ENCODE assay signal across 22 mouse cellular contexts in the genomic region with DNA sequence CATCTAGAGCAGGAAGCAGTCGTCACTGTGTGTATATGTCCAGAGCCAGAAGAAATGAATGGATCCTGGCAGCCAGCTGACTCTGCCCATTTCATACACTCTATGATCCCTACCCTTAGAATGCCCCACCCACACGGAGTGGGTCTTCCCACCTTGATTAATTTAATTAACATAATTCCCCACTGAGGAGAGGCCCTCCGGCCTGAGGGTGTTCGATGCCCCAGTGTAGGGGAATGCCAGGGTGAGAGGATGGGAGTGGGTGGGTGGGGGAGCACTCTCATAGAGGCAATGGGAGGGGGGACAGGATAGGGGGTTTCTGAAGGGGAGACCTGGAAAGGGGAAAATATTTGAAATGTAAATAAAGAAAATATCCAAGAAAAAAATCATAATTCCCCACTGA.
DNase-seq lines count a peak whose midpoint lies in the region; ATAC-seq and TF ChIP-seq lines count a peak whose summit lies in the region.
"Had no signal": no experiment of that assay in that cellular context is flagged by ENCODE, and none has a peak within 500 bp of the region (broad histone marks: within the 10 kb centered on the region; RNA-seq: fewer than 3 reads in every experiment).

No protein-coding gene starts in this region.

- H3K27me3 ChIP-seq in heart, embryonic 13.5 days (replicated peaks) = no peaks in the 10 kb centered on the region
- no peaks in the 10 kb centered on the region for H3K27me3 ChIP-seq in hindbrain, postnatal 0 days (ENCODE audit: insufficient read depth, low read length)
- H3K27me3 ChIP-seq in hindbrain, embryonic 16.5 days (replicated peaks; ENCODE audit: control insufficient read depth, insufficient read depth, low read length) = no peaks in the 10 kb centered on the region
- H3K27me3 ChIP-seq in midbrain, embryonic 14.5 days (ENCODE audit: control insufficient read depth, insufficient read depth, low read length) = no peaks in the 10 kb centered on the region
- H3K27me3 ChIP-seq in midbrain, embryonic 16.5 days (ENCODE audit: control insufficient read depth, insufficient read depth, low read depth, low read length) = no peaks in the 10 kb centered on the region
- H3K27me3 ChIP-seq: embryonic facial prominence, embryonic 12.5 days; embryonic facial prominence, embryonic 15.5 days; heart, embryonic 12.5 days; intestine, embryonic 15.5 days had no signal

- intact Hi-C loops in heart, postnatal 36 days (cut with DNase I) = no loop called here

- WGBS in heart, embryonic 13.5 days = 67% methylated on average over 4 of the region's 4 CpGs
- WGBS in hindbrain, postnatal 0 days = 84% methylated on average over 4 of the region's 4 CpGs
- 84% methylated on average over 4 of the region's 4 CpGs for WGBS in hindbrain, embryonic 16.5 days
- WGBS in midbrain, embryonic 14.5 days = 94% methylated on average over 4 of the region's 4 CpGs
- WGBS in midbrain, embryonic 16.5 days = 89% methylated on average over 4 of the region's 4 CpGs

- ATAC-seq in heart, embryonic 13.5 days (ENCODE audit: extremely low read depth, insufficient number of reproducible peaks, low FRiP score, low TSS enrichment) = peak; percentile 25; the same call in 1 of the 2 replicates
- ATAC-seq in hindbrain, postnatal 0 days = peak; percentile 27; the same call in 1 of the 2 replicates
- no peak for ATAC-seq in hindbrain, embryonic 16.5 days
- peak; percentile 75 for ATAC-seq in midbrain, embryonic 14.5 days (ENCODE audit: low FRiP score, low TSS enrichment)
- ATAC-seq in midbrain, embryonic 16.5 days = no peak
- ATAC-seq: CD4-positive, CD25-positive, alpha-beta regulatory T cell, adult 4 months; forebrain, embryonic 14.5 days; intestine, embryonic 15.5 days had no signal

- no peaks in the 10 kb centered on the region for H3K4me1 ChIP-seq in heart, embryonic 13.5 days
- H3K4me1 ChIP-seq in hindbrain, postnatal 0 days (ENCODE audit: insufficient read depth, low read length) = no peaks in the 10 kb centered on the region
- H3K4me1 ChIP-seq in hindbrain, embryonic 16.5 days (ENCODE audit: control insufficient read depth, insufficient read depth, low read depth, low read length) = no peaks in the 10 kb centered on the region
- H3K4me1 ChIP-seq in midbrain, embryonic 14.5 days (ENCODE audit: control insufficient read depth, insufficient read depth, low read length) = no peaks in the 10 kb centered on the region
- H3K4me1 ChIP-seq in midbrain, embryonic 16.5 days (ENCODE audit: control insufficient read depth, insufficient read depth, low read length) = no peaks in the 10 kb centered on the region
- H3K4me1 ChIP-seq: embryonic facial prominence, embryonic 12.5 days; embryonic facial prominence, embryonic 15.5 days; heart, embryonic 12.5 days; intestine, embryonic 15.5 days had no signal

- H3K4me2 ChIP-seq in heart, embryonic 13.5 days = no peak overlapping the region
- H3K4me2 ChIP-seq in hindbrain, postnatal 0 days (ENCODE audit: low read depth, low read length) = no peak overlapping the region
- no peak overlapping the region for H3K4me2 ChIP-seq in hindbrain, embryonic 16.5 days (ENCODE audit: low read length)
- H3K4me2 ChIP-seq in midbrain, embryonic 14.5 days (ENCODE audit: low read length) = no peak overlapping the region
- H3K4me2 ChIP-seq in midbrain, embryonic 16.5 days (ENCODE audit: low read length) = no peak overlapping the region
- H3K4me2 ChIP-seq: embryonic facial prominence, embryonic 12.5 days; embryonic facial prominence, embryonic 15.5 days; heart, embryonic 12.5 days; intestine, embryonic 15.5 days had no signal

- H3K27ac ChIP-seq in heart, embryonic 13.5 days (replicated peaks) = no peak overlapping the region
- H3K27ac ChIP-seq in hindbrain, postnatal 0 days = no peak overlapping the region
- no peak overlapping the region for H3K27ac ChIP-seq in hindbrain, embryonic 16.5 days (ENCODE audit: low read depth, low read length)
- no peak overlapping the region for H3K27ac ChIP-seq in midbrain, embryonic 14.5 days (replicated peaks; ENCODE audit: low read depth, low read length)
- H3K27ac ChIP-seq in midbrain, embryonic 16.5 days (ENCODE audit: low read length) = no peak overlapping the region
- H3K27ac ChIP-seq: embryonic facial prominence, embryonic 12.5 days; embryonic facial prominence, embryonic 15.5 days; intestine, embryonic 15.5 days had no signal

- no peaks in the 10 kb centered on the region for H3K9me3 ChIP-seq in heart, embryonic 13.5 days
- H3K9me3 ChIP-seq in hindbrain, postnatal 0 days (ENCODE audit: low read length) = no peaks in the 10 kb centered on the region
- no peaks in the 10 kb centered on the region for H3K9me3 ChIP-seq in hindbrain, embryonic 16.5 days (ENCODE audit: control insufficient read depth, low read length)
- H3K9me3 ChIP-seq in midbrain, embryonic 14.5 days (ENCODE audit: control insufficient read depth, low read length) = no peaks in the 10 kb centered on the region
- H3K9me3 ChIP-seq in midbrain, embryonic 16.5 days (replicated peaks; ENCODE audit: control insufficient read depth, low read length, poor library complexity, severe bottlenecking) = no peaks in the 10 kb centered on the region
- H3K9me3 ChIP-seq: embryonic facial prominence, embryonic 12.5 days; embryonic facial prominence, embryonic 15.5 days; heart, embryonic 12.5 days; intestine, embryonic 15.5 days had no signal

- no peak overlapping the region for H3K4me3 ChIP-seq in heart, embryonic 13.5 days
- H3K4me3 ChIP-seq in hindbrain, postnatal 0 days (ENCODE audit: low read length) = no peak overlapping the region
- H3K4me3 ChIP-seq in hindbrain, embryonic 16.5 days (ENCODE audit: low read length) = no peak overlapping the region
- H3K4me3 ChIP-seq in midbrain, embryonic 14.5 days (replicated peaks; ENCODE audit: low read depth, low read length) = no peak overlapping the region
- no peak overlapping the region for H3K4me3 ChIP-seq in midbrain, embryonic 16.5 days (ENCODE audit: low read depth, low read length)
- H3K4me3 ChIP-seq: embryonic facial prominence, embryonic 12.5 days; embryonic facial prominence, embryonic 15.5 days; heart, embryonic 12.5 days; intestine, embryonic 15.5 days had no signal

- no peak overlapping the region for H3K9ac ChIP-seq in heart, embryonic 13.5 days
- no peak overlapping the region for H3K9ac ChIP-seq in hindbrain, postnatal 0 days (replicated peaks; ENCODE audit: low read length)
- H3K9ac ChIP-seq in hindbrain, embryonic 16.5 days (ENCODE audit: low read depth, low read length) = no peak overlapping the region
- no peak overlapping the region for H3K9ac ChIP-seq in midbrain, embryonic 14.5 days (replicated peaks; ENCODE audit: low read length)
- H3K9ac ChIP-seq in midbrain, embryonic 16.5 days (ENCODE audit: low read depth, low read length) = no peak overlapping the region
- H3K9ac ChIP-seq: embryonic facial prominence, embryonic 12.5 days; embryonic facial prominence, embryonic 15.5 days; heart, embryonic 12.5 days; intestine, embryonic 15.5 days had no signal

- TF ChIP-seq CTCF in hindbrain, postnatal 0 days (IDR thresholded peaks at IDR 0.05; ENCODE audit: low read depth) = no peak

- DNase-seq in heart, postnatal 36 days = no peak
- no peak for DNase-seq in hindbrain, postnatal 0 days (ENCODE audit: low spot score)
- DNase-seq in midbrain, embryonic 14.5 days = no peak
- DNase-seq: adrenal gland, adult 2 months; adrenal gland, postnatal 14 days; cerebellum, adult 11 months; cerebellum, adult 2 months; cerebellum, adult 9-11 months; cerebellum, postnatal 25 days; gastrocnemius, postnatal 25 days; heart, adult 18-20 months; heart, postnatal 14 days; kidney, adult 18-20 months had no signal

- no peaks in the 10 kb centered on the region for H3K36me3 ChIP-seq in heart, embryonic 13.5 days
- no peaks in the 10 kb centered on the region for H3K36me3 ChIP-seq in hindbrain, postnatal 0 days (ENCODE audit: insufficient read depth, low read length)
- H3K36me3 ChIP-seq in hindbrain, embryonic 16.5 days (ENCODE audit: control insufficient read depth, insufficient read depth, low read length) = no peaks in the 10 kb centered on the region
- H3K36me3 ChIP-seq in midbrain, embryonic 14.5 days (ENCODE audit: control insufficient read depth, insufficient read depth, low read length) = no peaks in the 10 kb centered on the region
- no peaks in the 10 kb centered on the region for H3K36me3 ChIP-seq in midbrain, embryonic 16.5 days (ENCODE audit: control insufficient read depth, insufficient read depth, low read length)
- H3K36me3 ChIP-seq: embryonic facial prominence, embryonic 12.5 days; embryonic facial prominence, embryonic 15.5 days; heart, embryonic 12.5 days; intestine, embryonic 15.5 days had no signal

Comparison
In these comparisons a context has a peak if more than half of its experiments do, and no peak if none do; other contexts are left out.
1. ATAC-seq: peak in heart, embryonic 13.5 days (single experiment), hindbrain, postnatal 0 days (single experiment) and midbrain, embryonic 14.5 days (single experiment); none in hindbrain, embryonic 16.5 days (single experiment) and midbrain, embryonic 16.5 days (single experiment).